Mouse (Mus musculus) kidney, adult 9 months (tissue): ENCODE measurements around the gene AW209491.
A peak's percentile ranks its signal among the peaks of the same experiment; 100 is the strongest.

Experiments used
- DNase-seq: peaks from one replicate; pipeline ENCODE4 v3.0.0; 2022

AW209491 gene

GRCm38 (mm10) chr13:14629726-14630641 lies at the start of gene AW209491:
AW209491 (plus strand) TSS chr13:14630154.
- peak; percentile 98 for DNase-seq

DNA sequence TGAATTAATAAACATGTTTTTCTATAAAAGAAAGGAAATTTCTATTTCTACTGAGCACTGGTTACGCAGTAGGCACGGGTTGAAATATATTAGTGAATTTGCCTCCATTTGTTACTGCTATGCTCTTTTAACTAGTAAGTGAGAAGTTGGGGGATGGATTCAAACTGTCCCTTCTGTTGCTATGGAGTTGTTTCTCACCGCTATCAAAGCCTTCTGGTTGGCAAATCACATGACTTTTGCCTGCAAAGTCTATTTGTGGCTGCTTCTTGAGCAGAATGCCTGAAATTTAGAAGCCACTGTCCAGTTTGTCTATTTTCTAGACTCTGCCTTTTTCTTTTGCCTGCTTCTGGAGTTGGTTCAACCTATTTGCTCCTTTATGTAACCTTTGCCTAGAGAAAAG lies 49.6 kb upstream of the AW209491 start:
- DNase-seq, result no peak

DNA sequence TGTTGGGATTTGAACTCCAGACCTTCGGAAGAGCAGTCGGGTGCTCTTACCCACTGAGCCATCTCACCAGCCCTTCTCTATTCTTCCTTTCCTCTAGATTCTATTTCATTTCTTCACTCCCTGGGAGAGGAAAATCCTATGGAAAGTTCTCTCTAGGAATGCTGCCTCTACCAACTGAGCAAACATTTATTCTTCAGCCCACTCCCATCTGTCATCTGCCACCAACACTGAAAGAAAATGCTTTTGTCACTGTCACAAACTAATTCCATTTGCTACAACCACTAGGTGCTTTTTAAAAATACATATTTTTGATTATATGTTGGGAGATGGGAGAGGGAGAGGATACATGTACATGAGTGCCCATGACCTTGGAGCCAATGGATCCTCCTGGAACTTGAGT lies 27.2 kb upstream of the AW209491 start:
- no peak for DNase-seq

DNA sequence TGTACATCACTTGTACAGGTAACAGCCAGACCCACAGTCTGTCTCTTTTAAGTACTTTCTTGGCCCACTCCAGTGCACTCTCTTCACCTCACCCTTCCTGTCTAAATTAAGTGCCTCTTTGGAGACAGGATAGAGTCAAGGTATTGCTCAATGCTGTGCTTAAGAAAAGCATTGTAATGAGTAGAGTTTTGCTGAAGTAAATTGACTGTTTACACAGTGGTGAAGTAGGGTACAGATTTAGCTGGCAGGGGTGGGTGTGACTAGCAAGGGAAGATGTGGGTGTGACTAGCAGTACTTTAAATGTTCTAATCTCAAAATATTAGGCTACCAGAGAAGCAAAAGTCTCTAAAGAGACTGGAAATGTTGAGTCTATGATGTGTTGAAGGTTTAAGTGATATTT lies 22.3 kb upstream of the AW209491 start:
- no peak for DNase-seq

DNA sequence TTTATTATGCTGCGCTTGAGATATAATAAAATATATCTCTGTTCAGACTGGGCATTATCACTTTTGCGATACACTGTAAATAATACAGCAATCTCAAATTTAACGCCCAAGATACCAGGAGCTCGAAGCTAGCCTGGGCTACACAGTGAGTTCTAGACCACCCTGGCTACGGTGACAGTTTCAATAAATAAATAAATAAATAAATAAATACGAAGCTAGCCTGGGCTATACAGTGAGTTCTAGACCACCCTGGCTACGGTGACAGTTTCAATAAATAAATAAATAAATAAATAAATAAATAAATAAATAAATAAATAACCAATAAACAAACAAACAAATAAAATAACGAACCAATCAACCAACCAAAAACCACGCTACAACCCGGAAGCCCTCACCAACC lies 17.5 kb upstream of the AW209491 start:
- no peak for DNase-seq

DNA sequence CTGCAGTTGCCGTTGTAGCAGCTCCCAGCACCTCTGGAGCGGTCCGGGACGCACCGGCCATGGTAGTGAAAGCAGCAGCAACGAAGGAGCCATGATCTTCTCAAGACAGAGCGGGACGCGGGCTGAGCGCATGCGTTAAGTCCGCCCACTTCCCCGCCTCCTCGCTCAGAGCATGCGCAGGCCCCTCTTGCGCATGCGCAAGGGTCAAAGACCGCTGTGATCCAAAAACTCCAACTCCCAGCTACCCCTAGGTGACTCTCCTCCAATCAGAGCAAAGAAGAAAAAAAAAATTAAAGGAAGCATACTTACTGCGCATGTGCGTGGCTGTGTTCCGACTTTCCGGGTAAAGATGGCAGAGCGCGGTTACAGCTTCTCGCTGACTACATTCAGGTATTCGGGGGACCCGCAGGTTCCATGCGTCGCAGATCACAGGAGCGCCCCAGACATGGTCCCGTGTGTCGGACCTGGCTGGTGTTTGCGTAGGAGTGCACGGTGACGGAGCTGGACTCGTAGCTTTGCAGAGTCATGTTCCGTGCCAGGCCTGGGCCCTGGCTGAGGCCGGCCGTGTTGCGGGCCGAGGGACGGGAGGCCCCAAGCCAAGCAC lies 16.9 kb upstream of the AW209491 start, which contains the start of the genes Mrpl32 and Psma2:
Gene Mrpl32, minus strand, starts transcription at position 240 of the 604 bp plus-strand sequence.
Gene Psma2, plus strand, starts transcription at position 315 of the 604 bp plus-strand sequence.
- peak; percentile 98 for DNase-seq

- DNase-seq, result no peak
These were observed 16.4 kb upstream of the AW209491 start for GRCm38 (mm10) chr13:14613553-14613952.

GRCm38 (mm10) chr13:14618724-14619123 lies 11.2 kb upstream of the AW209491 start:
- DNase-seq, result peak; percentile 80

DNA sequence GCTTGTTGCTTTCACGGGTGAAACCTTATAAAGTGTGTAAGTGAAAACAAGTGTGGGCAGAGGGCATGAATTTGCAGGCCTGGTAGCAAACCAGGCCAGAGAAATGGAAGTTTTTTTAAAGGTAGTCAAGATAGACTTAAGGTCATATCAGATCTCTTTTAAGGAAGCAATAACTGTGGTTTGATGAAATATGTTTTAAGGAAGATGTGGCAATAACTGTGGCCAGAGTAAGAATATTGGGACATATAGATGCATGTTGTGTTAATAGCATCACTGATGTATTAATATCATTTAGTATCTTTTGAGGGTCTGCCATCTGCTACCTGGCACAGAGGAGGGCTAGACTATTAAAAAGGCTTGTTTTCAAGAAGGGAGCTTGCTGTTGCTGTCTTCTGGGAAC lies 10.0 kb downstream of the AW209491 start:
- no peak for DNase-seq

GRCm38 (mm10) chr13:14649301-14649700 lies 19.3 kb downstream of the AW209491 start:
- DNase-seq, result peak; percentile 37

DNA sequence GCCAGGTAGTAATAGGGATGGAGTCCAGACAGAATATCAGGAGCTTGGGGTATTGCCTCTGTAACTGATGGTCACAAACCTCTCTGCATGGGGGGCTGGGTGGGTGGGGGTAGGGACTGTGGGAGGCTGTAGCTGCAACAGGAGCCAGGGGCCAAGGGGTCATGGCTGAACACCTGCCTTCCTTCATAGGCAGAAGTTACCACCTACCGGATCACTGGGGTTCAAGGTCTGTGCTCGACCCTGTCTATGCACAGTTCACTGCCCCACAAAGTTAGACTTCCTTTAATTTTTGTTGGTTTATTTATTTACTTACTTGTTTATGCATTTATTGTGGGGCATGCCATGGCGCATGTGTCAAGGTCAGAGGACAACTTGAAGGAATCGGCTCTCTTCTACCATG lies 37.2 kb downstream of the AW209491 start:
- peak; percentile 16 for DNase-seq

DNA sequence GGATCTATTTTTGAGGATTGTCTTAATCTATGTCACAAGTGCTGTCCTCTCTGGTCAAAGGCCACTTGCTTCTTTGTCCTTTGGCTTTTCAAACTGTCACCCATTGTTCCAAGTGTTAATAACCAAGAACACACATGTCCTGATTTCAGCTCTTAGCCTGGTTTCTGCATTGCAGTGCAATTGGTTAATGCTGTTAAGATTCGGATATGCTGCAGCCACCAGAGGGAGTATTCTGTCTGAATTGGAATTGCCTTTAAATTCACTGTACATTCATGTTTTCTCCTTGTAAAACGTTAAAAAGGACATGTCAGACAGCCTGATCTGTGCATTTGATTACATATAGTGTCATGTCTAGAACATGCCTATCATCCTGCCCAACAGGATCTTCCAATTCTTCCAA lies 40.4 kb downstream of the AW209491 start:
- peak; percentile 7 for DNase-seq
